Mouse (Mus musculus): ENCODE results near the gene Ddx31.

Gene Ddx31

GRCm38 (mm10) chr2:28840222-28840951 is at the start of gene Ddx31, which contains the start of gene Gtf3c4:
Gene Ddx31, plus strand, starts transcription at chr2:28840406.
Gene Gtf3c4, minus strand, starts transcription at chr2:28840360.
- DNase-seq (ENCODE audit: low read depth, low spot score) = peak; percentile 92

DNA sequence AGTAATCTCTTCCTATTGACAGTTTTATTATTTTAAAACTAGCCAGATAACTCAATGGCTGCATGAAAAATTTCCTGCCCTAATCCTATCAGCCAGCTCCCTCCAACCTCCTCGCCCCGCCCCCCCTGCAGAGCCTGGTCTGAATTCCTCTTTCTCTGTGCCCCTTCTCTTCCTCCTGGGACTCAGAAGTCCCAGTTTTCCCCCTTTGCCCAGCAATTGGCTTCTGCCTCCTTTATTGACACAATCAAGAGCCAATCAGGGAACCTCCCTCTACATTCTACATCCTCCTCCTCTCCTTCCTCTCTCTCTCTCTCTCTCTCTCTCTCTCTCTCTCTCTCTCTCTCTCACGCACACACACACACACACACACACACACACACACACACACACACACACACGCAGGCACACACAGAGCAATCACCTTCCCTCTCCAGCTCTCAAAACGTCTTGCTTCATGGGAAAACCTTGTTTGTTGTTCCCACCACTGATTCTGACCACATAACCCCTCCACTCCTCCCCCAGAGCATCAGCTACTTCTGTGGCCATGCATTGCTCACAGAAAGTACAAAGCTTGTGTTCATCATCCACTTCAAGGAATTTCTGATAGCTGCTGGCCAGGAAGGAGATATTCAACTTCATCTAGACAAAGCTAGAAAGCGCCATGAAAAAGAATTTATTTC is 47.1 kb upstream of the Ddx31 start:
- DNase-seq (ENCODE audit: low read depth, low spot score) = no peak

DNA sequence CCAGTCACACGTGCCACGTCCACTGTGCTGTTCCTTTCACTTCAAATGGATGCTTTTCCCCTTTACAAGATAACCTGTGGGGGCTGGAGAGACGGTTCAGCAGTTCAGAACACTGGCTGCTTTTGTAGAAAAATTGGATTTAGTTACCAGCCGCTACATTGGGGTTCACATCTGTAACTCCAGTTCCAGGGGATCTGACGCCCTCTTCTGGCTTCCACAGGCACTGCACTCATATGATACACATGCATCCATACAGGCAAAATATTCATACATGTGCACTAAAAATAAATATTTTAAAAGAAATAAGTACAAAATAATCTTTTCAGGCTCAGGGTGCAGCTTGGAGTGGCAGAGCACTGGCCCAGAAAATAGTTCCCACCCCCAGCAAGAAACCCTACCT is 45.6 kb upstream of the Ddx31 start:
- no peak for DNase-seq (ENCODE audit: low read depth, low spot score)

GRCm38 (mm10) chr2:28796298-28796697 is 43.9 kb upstream of the Ddx31 start:
- no peak for DNase-seq (ENCODE audit: low read depth, low spot score)

- DNase-seq (ENCODE audit: low read depth, low spot score) = no peak
Measured at GRCm38 (mm10) chr2:28797490-28798106, 42.6 kb upstream of the Ddx31 start.

GRCm38 (mm10) chr2:28798390-28798789 is 41.8 kb upstream of the Ddx31 start:
- DNase-seq (ENCODE audit: low read depth, low spot score) = no peak

GRCm38 (mm10) chr2:28799575-28799974 is 40.6 kb upstream of the Ddx31 start:
- no peak for DNase-seq (ENCODE audit: low read depth, low spot score)

GRCm38 (mm10) chr2:28803406-28803805 is 36.8 kb upstream of the Ddx31 start:
- no peak for DNase-seq (ENCODE audit: low read depth, low spot score)

GRCm38 (mm10) chr2:28808841-28809240 is 31.4 kb upstream of the Ddx31 start:
- no peak for DNase-seq (ENCODE audit: low read depth, low spot score)

DNA sequence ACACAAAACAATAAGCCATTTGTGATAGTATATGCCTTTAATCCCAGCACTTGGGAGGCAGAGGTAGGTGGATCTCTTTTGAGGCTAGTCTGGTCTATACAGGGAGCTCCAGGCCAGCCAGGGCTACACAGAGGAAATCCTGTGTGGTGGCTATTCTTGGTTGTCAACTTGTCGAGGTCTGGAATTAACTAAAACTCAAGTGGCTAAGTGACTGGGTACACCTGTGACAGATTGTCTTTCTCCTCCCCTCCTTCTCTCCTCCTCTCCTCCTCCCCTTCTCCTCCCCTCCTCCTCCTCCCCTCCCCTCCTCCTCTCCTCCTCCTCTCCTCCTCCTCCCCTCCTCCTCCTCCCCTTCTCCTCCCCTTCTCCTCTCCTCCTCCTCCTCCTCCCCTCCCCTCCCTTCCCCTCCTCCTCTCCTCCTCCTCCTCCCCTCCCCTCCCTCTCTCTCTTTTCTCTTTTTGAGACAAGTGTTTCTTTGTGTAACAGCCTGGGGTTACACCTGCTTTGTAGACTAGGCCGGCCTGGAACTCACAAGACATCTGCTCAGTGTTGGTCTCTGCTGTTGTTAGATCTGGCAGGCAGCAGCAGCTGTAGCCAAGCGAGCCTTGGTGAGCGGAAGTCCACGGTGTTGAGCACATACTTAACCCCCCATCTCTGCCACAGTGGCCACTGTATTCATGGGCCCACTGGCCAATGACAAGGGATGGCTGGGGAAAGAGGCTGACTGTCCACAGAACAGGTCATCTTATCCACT is 29.8 kb upstream of the Ddx31 start:
- DNase-seq (ENCODE audit: low read depth, low spot score) = no peak

- DNase-seq (ENCODE audit: low read depth, low spot score) = no peak
Measured at GRCm38 (mm10) chr2:28818866-28819265, 21.3 kb upstream of the Ddx31 start.

GRCm38 (mm10) chr2:28829265-28829664 is 10.9 kb upstream of the Ddx31 start:
- DNase-seq (ENCODE audit: low read depth, low spot score) = no peak

DNA sequence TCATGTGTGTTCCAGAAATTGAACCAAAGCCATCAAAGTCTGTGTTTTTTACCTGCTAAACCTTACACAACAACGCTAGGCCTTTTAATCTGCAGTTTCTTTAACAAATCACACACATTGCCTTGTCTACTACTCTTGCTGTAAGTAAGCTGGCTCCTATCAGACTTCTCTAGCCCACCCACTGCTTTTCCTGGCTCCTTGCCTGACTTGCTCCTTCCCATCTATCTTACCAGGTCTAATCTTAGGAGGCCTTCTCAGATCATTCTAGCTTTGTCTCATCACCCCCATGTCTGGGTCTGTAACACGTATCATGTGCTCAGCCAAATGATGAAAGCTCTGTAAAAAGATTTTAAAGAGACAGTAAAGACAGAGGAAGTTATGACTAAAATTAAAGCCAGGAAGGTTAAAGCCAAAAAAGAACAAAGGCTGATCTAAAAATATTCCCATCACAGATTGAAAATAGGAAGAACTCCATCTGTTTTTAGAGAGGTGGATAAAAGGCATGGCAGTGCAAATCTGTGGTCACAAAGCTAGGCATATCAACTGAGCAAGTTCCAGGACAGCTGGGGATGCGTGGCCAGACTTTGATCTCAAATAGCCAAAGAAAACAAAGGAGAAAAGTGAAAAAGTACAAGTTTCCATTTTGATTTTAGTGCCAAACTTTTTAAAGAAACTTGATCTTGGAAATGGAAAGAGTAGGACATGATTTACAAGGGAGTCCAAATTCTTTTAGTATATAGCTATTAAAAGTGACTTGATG is 3.8 kb upstream of the Ddx31 start:
- DNase-seq (ENCODE audit: low read depth, low spot score) = no peak

- no peak for DNase-seq (ENCODE audit: low read depth, low spot score)
Measured at GRCm38 (mm10) chr2:28839501-28840221, 545 bp upstream of the Ddx31 start.

DNA sequence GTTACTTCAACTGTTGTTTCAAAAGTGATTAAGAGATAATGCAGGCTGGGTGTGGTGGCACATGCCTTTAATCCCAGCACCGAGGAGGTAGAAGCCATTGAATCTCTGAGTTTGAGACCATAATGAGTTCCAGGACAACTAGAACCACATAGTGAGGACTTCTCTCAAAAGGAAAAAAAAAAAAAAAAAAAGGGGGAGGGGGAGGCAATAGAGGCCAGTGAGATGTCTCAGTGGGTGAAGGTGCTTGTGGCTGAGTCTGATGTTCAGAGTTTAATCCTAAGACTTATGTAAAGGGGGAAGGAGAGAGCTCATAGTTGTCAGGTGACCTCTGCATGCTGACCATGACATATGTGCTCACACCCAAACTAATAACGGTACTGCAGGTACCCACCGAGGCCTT is 1.8 kb downstream of the Ddx31 start:
- DNase-seq (ENCODE audit: low read depth, low spot score) = no peak

- DNase-seq (ENCODE audit: low read depth, low spot score) = no peak
Measured at GRCm38 (mm10) chr2:28848879-28849278, 8.7 kb downstream of the Ddx31 start.

DNA sequence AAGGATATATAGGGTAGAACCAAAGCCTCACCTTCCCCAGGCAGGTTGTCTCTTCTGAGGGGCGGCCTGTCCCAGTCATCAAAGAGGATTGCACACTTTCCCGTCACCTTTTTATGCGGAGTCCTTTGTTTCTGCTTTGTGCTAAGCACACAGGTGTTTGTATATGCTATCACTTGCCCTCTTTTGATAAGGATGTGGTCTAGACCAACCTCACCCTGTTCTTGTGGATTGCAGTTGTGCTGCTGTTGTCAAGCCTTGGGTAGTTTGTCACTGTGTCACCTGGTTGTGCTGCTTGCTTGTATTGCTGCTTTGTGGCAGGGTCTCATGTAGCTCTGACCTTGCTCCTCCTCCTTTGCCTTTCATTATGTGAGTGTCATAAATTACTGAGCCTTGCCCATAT is 12.4 kb downstream of the Ddx31 start:
- no peak for DNase-seq (ENCODE audit: low read depth, low spot score)

DNA sequence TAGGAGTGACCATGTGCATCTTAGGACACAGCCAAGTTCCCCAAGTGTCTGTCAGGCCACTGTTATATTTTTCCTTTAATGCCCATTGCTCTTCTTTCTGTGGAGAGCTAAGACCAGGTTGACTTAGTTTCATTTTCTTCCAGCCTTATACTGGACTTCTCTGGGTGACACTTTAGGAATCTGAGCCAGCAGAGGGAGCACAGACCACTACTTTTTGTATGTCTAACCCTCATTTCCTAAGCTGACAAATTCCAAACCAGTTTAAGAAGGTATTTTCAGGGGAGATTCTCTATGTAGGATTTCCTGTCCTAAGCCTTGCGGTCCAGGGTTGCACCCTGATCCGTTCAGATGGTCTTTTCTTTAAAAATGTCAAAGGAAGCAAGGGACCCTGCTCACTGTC is 15.6 kb downstream of the Ddx31 start:
- no peak for DNase-seq (ENCODE audit: low read depth, low spot score)

DNA sequence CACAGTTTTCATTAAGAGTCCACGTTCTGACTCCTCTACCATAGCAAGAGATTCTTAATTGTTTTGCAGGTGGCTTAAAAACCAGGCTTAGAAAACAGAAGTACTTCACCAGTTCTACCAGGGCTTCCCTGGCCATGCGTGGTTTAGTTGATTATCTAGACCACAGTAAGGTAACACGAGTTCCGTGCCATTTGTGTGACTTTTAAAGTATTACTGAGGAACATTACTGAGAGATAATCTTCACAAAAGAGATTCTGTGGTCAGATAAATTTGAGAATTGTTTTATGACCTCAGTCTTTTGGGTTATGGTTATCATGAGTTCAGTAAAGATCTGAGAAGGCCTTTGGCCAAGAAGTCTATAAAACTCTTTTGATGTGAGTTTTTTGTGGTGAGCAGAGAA is 19.1 kb downstream of the Ddx31 start:
- no peak for DNase-seq (ENCODE audit: low read depth, low spot score)

DNA sequence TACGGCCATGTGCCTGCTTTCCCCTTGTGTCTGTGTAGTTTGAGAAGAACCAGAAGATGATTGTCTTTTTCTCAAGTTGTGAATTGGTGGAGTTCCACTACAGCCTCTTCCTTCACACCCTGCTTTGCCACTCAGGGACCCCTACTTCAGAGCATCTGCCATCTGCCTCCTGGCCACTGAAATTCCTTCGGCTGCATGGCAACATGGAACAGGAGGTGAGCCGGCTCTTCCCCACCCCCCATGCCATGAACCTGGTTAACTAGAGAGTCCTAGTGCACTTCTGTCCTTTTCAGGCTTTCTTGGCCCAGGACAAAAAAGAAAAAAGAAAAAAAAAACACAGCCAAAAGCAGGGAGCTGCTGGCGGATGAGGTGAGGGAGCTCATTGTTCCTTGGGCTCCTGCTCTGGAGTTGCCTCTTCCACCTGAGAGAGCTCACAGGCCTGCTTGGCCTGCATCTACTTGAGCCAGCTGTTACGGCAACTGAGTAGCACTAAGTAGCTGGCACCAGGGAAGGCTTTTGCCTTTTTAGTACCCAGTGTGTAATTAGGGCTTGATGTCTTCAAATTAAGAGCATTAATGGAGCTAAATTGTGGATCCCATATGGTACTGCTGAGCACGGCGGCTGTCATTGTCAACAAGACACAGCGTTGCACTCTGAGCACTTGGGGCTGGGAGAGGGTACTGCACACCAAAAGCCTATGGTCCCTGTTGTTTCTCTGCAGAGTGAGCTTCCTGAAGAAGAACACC is 20.6 kb downstream of the Ddx31 start:
- DNase-seq (ENCODE audit: low read depth, low spot score) = no peak

Measured in c-Kit-negative CD71-positive TER-119-positive erythroid progenitor cells, embryonic 14.5 days (primary cell).